Mouse (Mus musculus) embryonic facial prominence, embryonic 14.5 days (tissue): ENCODE measurements around the gene Ddx43. TPM values are rescaled to one million over a fixed set of nuclear protein-coding genes. Genes with fewer than 3 reads are reported as not detected.
"Not testable (repeated sequence)": the region's sequence is repeated elsewhere in the genome, so short reads cannot be mapped to it uniquely, and the experiment has no call there.

Source experiments
- ATAC-seq: fragments of 200-750 bp; cut with Nextera tagmentation; 2 replicates; pipeline ENCODE4 v1.8.0; 2017; ENCODE audit warnings: low read depth, moderate number of reproducible peaks, moderate TSS enrichment
- DNase-seq: peaks from one replicate; pipeline ENCODE4 v3.0.0-alpha.2; 2015; ENCODE audit warnings: low spot score
- H3K27ac ChIP-seq: fragments of 300-500 bp; sonication (generic); replicated peaks from 2 replicates; pipeline ENCODE4 v1.5.1; 2014; ENCODE audit warnings: low read depth, mild to moderate bottlenecking, low read length, moderate library complexity
- H3K27me3 ChIP-seq: fragments of 300-500 bp; sonication (generic); replicated peaks from 2 replicates; pipeline ENCODE4 v1.6.1; 2014; ENCODE audit warnings: low read length; ENCODE audit not compliant: control insufficient read depth, insufficient read depth
- H3K36me3 ChIP-seq: fragments of 300-500 bp; sonication (generic); 2 replicates; pipeline ENCODE4 v1.6.1; 2014; ENCODE audit warnings: low read length, mixed read lengths; ENCODE audit not compliant: control insufficient read depth, insufficient read depth
- H3K4me1 ChIP-seq: fragments of 300-500 bp; sonication (generic); 2 replicates; pipeline ENCODE4 v1.6.1; 2014; ENCODE audit warnings: antibody characterized with exemption, low read length; ENCODE audit not compliant: control insufficient read depth, insufficient read depth
- H3K4me2 ChIP-seq: fragments of 300-500 bp; sonication (generic); 2 replicates; pipeline ENCODE4 v1.6.1; 2014; ENCODE audit warnings: low read depth, mild to moderate bottlenecking, low read length, moderate library complexity, mixed read lengths
- H3K4me3 ChIP-seq: fragments of 300-500 bp; sonication (generic); 2 replicates; pipeline ENCODE4 v1.5.1; 2014; ENCODE audit warnings: low read depth, mild to moderate bottlenecking, low read length
- H3K9ac ChIP-seq: fragments of 300-500 bp; sonication (generic); 2 replicates; pipeline ENCODE4 v1.6.1; 2014; ENCODE audit warnings: low read depth, mild to moderate bottlenecking, low read length, moderate library complexity, mixed read lengths
- H3K9me3 ChIP-seq: fragments of 300-500 bp; sonication (generic); 2 replicates; pipeline ENCODE4 v1.6.1; 2016; ENCODE audit warnings: low read length; ENCODE audit not compliant: control insufficient read depth
- WGBS: fragments of 180-500 bp; shearing (Covaris S2); extraction: QIAGEN DNeasy Blood & Tissue Kit; methylation state at CpG from one replicate; pipeline ENCODE4 v1.1.7; 2014; 5-methylcytosine and 5-hydroxymethylcytosine counted together
- polyA plus RNA-seq: library from polyadenylated mRNA; unstranded; fragments of >200 nt; fragmentation: Nextera tagmentation; extraction: Ambion mirVana; gene quantifications from 2 replicates; pipeline ENCODE4 v1.2.1, GENCODE M21; 2014

The Ddx43 gene
- polyA plus RNA-seq, 1 experiment from 2014 or later, result 0.32 TPM

DNA sequence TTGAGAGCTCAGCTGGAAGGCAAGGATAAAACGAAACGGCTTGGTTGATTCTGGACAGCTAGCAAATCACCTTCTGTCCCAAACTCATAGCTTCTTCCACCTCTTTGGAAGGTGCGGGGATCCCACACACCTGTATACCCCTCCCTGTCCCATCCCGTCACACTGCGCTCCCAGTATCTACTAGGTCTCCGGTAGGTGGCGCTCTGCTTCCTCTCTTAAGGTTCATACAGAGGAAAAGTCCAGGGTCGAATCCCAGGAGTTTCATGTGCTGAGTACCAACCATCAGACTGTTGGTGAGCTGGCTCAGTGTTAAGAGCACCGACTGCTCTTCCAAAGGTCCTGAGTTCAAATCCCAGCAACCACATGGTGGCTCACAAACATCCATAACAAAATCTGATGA, 37.5 kb upstream of the Ddx43 start:
- 15% methylated on average over 9 of the region's 9 CpGs for WGBS
- DNase-seq, result peak; percentile 80
- Histone ChIP-seq H3K4me3 (no peak overlapping the region), H3K4me1 (no peaks in the 10 kb centered on the region), H3K9me3 (no peaks in the 10 kb centered on the region), H3K36me3 (no peaks in the 10 kb centered on the region), H3K27me3 (no peaks in the 10 kb centered on the region), H3K27ac (no peak overlapping the region), H3K9ac (no peak overlapping the region), H3K4me2 (no peak overlapping the region)
- ATAC-seq, result peak; percentile 47; the same call in 1 of the 2 replicates

DNA sequence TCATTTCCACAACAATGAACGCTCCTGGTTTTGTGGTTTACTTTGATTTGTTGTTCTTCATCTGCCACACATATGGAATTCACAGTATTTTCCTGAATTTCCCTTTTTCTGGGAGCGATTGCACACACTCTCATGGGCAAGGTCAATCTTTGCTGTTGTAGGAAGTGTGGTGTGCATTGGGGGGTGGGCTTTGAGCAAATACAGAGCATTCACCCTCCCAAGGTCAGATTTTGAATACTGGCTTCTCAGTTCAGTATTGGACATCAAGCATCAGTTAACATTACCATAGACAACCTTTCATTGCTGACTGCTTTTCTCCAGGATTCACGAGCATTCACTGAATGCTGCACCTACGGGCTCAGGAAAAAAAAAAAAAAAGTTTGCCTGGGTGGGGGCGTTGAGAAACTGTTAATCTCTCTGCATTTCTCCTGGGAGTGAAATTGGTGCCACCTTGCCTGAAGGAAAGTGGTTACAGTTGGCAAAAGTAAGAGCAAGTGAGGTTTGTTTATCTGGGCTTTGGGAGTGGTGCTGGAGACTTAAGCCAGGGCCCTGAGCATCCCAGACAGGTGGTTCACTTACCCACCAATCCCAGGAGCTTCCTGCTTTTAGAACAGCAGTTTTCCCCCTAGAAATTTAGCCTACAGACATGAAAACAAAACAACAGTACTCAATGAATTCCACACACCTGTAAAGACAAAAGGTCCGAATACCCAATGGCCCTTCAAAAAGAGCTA, 35.7 kb upstream of the Ddx43 start:
- Histone ChIP-seq H3K9me3 (no peaks in the 10 kb centered on the region), H3K27ac (no peak overlapping the region), H3K4me1 (no peaks in the 10 kb centered on the region), H3K9ac (no peak overlapping the region), H3K36me3 (no peaks in the 10 kb centered on the region), H3K4me3 (no peak overlapping the region), H3K27me3 (no peaks in the 10 kb centered on the region), H3K4me2 (no peak overlapping the region)
- DNase-seq, result no peak
- WGBS, result 75% methylated on average over 6 of the region's 6 CpGs
- no peak for ATAC-seq

DNA sequence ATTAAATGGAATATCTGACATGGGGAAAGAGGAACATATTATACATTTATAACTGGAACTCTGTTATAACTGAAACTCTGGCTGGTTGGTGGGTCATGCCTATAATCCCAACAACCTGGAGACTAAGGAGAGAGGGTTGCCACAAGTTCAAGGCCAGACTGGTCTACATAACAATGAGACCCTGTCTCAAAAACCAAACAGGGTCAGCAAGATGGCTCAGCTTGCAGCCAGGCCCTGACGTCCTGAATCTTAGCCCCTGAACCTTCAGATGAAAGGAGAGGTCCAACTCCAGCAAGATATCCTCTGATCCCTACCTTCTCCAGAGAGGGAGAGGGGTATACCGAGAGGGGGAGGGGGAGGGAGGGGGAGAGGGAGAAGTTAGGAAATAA, 35.1 kb upstream of the Ddx43 start:
- Histone ChIP-seq H3K4me1 (no peaks in the 10 kb centered on the region), H3K36me3 (no peaks in the 10 kb centered on the region), H3K27ac (no peak overlapping the region), H3K9me3 (no peaks in the 10 kb centered on the region), H3K4me3 (no peak overlapping the region), H3K4me2 (no peak overlapping the region), H3K9ac (no peak overlapping the region), H3K27me3 (no peaks in the 10 kb centered on the region)
- DNase-seq, result no peak
- WGBS, result 32% methylated on average over 2 of the region's 2 CpGs
- no peak for ATAC-seq

DNA sequence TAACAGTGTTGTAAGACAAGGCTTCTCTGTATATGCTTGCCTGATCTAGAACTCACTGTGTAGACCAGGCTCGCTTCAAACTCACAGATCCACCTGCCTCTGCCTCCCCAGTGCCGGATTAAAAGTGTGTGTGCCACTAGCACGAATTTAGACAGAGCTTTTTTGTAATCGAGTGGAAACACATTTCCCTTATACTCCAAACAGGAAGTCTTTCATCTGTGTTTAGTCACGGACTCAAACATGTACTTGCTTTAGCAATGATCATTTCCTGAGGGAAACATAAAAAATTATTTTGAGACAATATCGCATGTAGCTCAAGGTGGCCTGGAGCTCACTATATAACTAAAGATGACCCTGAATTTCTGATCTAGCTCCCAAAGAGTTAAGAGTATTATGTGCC, 32.2 kb upstream of the Ddx43 start:
- H3K4me2 ChIP-seq, result no peak overlapping the region
- no peak for DNase-seq
- H3K4me3 ChIP-seq, result no peak overlapping the region
- no peak for ATAC-seq
- whole genome bisulfite sequencing, result 54% methylated on average over 6 of the region's 6 CpGs
- H3K4me1 ChIP-seq, result no peaks in the 10 kb centered on the region
- H3K9ac ChIP-seq, result no peak overlapping the region
- H3K27ac ChIP-seq, result no peak overlapping the region
- no peaks in the 10 kb centered on the region for H3K36me3 ChIP-seq
- no peaks in the 10 kb centered on the region for H3K9me3 ChIP-seq
- no peaks in the 10 kb centered on the region for H3K27me3 ChIP-seq

DNA sequence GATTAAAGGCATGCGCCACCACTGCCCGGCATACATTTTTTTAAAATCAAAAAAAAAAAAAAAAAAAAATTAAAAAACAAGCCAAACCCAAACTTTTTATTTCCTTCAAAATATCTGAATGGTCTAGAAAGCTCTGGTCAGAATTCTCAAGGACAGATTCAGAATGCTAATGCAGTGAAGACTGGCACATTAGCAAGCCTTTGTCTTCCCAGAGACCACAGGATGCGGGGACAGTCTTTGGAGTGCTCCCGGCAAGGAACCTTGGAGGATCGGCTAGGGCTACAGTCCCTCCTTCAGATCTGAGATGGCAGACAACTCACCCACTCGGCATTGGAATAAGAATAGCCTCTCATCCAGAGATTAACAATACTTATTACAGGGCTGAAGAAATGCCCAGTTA, 30.9 kb upstream of the Ddx43 start:
- H3K9me3 ChIP-seq, result no peaks in the 10 kb centered on the region

DNA sequence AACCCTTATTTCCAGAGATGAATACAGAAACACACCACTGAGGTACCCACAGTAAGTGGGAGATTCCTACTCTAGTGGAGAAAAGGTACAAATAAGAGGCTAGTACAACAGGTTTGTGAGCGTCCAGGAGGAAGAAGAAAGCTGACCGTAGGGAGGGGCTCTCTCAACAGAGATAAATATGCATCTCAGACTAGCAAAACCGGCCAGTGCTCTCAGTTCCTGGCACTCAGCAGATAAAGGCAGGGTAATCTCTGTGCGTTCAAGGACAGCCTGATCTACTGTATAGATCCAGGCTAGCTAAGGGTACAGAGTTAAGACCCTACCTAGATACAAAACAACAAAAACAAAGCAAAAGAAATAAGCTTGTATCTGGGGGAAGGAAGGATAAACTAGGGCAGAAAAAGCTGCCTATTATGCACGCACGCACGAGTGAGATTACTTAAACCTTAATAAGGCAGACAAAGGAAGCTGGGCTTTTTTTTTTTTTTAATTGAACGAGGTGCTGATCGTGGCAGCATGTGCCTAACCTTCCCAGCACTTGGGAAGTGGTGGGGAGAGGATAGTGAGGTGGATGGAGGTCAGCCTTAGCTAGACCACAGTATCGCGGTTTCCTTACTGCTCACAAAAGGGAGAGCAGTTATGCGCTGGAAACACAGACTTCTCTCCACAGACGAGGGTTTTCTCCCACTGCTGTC, 29.6 kb upstream of the Ddx43 start:
- ATAC-seq (no peak), DNase-seq (no peak)
- Histone ChIP-seq H3K9ac (no peak overlapping the region), H3K27me3 (no peaks in the 10 kb centered on the region), H3K27ac (no peak overlapping the region), H3K4me3 (no peak overlapping the region), H3K36me3 (no peaks in the 10 kb centered on the region), H3K9me3 (no peaks in the 10 kb centered on the region), H3K4me1 (no peaks in the 10 kb centered on the region), H3K4me2 (no peak overlapping the region)
- WGBS, result 62% methylated on average over 12 of the region's 13 CpGs

More for the DNA sequence above, 30.9 kb upstream of the Ddx43 start:
- Histone ChIP-seq H3K27me3 (no peaks in the 10 kb centered on the region), H3K27ac (no peak overlapping the region), H3K9ac (no peak overlapping the region), H3K36me3 (no peaks in the 10 kb centered on the region), H3K4me1 (no peaks in the 10 kb centered on the region), H3K4me2 (no peak overlapping the region), H3K4me3 (no peak overlapping the region)
- WGBS, result 85% methylated on average over 6 of the region's 6 CpGs
- no peak for ATAC-seq
- no peak for DNase-seq

DNA sequence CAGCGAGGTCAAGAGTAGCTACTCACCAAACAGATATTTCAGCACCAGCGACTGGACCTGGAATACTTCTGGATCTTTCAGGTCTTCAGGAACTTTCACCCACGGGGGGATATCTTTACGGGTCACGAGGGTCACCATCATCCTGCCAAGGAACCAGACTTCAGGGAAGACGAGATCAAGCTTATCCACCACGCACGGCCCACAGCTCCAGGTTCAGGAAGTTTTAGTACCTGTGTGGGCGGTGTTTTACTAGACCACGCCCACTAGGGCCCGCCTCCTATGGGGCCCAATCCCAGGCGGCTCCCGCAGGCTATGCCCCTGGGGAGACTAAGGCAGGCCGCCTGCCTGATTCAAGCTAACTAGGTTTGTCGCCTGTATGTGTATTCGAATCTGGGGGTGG, 27.6 kb upstream of the Ddx43 start, which contains the start of gene Dppa5a:
TSS of gene Dppa5a (minus strand) at position 219 of the 400 bp plus-strand sequence.
- ATAC-seq, H3K4me1 ChIP-seq, H3K27ac ChIP-seq, H3K9me3 ChIP-seq, DNase-seq, H3K27me3 ChIP-seq, H3K4me2 ChIP-seq, H3K36me3 ChIP-seq, H3K4me3 ChIP-seq, H3K9ac ChIP-seq: not testable (repeated sequence)
- WGBS, result 92% methylated on average over 16 of the region's 16 CpGs

DNA sequence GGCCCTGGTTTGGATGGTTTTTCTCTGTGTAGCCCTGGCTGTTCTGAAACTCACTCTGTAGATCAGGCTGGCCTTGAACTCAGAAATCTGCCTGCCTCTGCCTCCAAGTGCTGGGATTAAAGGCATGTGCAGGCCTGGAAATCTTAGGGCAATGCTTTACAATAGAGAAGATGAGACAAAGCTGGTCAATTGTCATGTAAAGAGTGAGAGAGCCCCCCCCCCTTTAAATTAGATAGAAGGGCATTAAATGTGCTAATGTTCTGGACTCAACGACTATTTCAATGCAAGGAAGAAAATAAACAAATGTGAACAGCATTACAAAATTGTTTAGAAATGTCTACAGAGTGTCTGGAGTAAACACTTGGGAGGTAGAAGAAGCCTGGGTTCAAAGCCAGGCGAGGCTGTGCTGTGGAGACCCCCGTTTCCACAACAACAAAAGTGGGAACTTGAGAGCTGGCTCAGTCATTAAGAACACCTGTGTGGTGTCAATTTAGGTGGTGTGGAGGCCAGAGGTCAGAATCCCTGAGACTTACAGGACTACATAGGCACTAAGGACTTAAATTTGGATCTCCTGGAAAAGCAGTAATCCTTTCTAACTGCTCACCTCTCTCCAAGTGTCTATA, 26.8 kb upstream of the Ddx43 start:
- 73% methylated on average over 3 of the region's 3 CpGs for WGBS
- no peaks in the 10 kb centered on the region for H3K27me3 ChIP-seq
- no peak overlapping the region for H3K4me3 ChIP-seq
- no peak overlapping the region for H3K4me2 ChIP-seq
- no peaks in the 10 kb centered on the region for H3K9me3 ChIP-seq
- no peaks in the 10 kb centered on the region for H3K36me3 ChIP-seq
- DNase-seq (no peak), ATAC-seq (no peak)
- H3K4me1 ChIP-seq, result no peaks in the 10 kb centered on the region
- no peak overlapping the region for H3K27ac ChIP-seq
- H3K9ac ChIP-seq, result no peak overlapping the region
